Mouse (Mus musculus): ENCODE measurements at regions not wholly inside any gene's neighbourhood (a gene's known extent, or its start where the extent isn't known, plus 50 kb on each side); places are given as distances from the start of the nearest gene placed in this dataset.

- H3K4me3 ChIP-seq (ENCODE audit: low read depth, low read length): no peak overlapping the region
- 85% methylated on average over 2 of the region's 2 CpGs for WGBS
These were observed 463.7 kb upstream of the Fbxo33 start for GRCm38 (mm10) chr12:59683235-59683634.

GRCm38 (mm10) chr12:59663161-59663560, 443.6 kb upstream of the Fbxo33 start:
- H3K27ac ChIP-seq (replicated peaks; ENCODE audit: low read depth, low read length): no peak overlapping the region
- H3K9me3 ChIP-seq (replicated peaks; ENCODE audit: control insufficient read depth, low read length): no peaks in the 10 kb centered on the region
- DNase-seq (ENCODE audit: low spot score) (no peak), ATAC-seq (replicated peaks; ENCODE audit: insufficient number of reproducible peaks, low FRiP score, low TSS enrichment, low read depth) (no peak)
- H3K27me3 ChIP-seq (ENCODE audit: control insufficient read depth, insufficient read depth, low read length): no peaks in the 10 kb centered on the region
- no peak overlapping the region for H3K4me3 ChIP-seq (ENCODE audit: low read depth, low read length)
- no peak overlapping the region for H3K9ac ChIP-seq (replicated peaks; ENCODE audit: low read length)
- H3K36me3 ChIP-seq (replicated peaks; ENCODE audit: control insufficient read depth, insufficient read depth, low read depth, low read length): no peaks in the 10 kb centered on the region; the same call in 1 of the 2 replicates
- H3K4me1 ChIP-seq (ENCODE audit: control insufficient read depth, insufficient read depth, low read length): no peaks in the 10 kb centered on the region
- no peak overlapping the region for H3K4me2 ChIP-seq (ENCODE audit: low read depth, low read length)

More at GRCm38 (mm10) chr12:59683235-59683634, 463.7 kb upstream of the Fbxo33 start:
- Histone ChIP-seq H3K4me1 (ENCODE audit: control insufficient read depth, insufficient read depth, low read length) (no peaks in the 10 kb centered on the region), H3K9ac (replicated peaks; ENCODE audit: low read length) (no peak overlapping the region), H3K27ac (replicated peaks; ENCODE audit: low read depth, low read length) (no peak overlapping the region), H3K27me3 (ENCODE audit: control insufficient read depth, insufficient read depth, low read length) (no peaks in the 10 kb centered on the region), H3K4me2 (ENCODE audit: low read depth, low read length) (no peak overlapping the region), H3K36me3 (replicated peaks; ENCODE audit: control insufficient read depth, insufficient read depth, low read depth, low read length) (no peaks in the 10 kb centered on the region), H3K9me3 (replicated peaks; ENCODE audit: control insufficient read depth, low read length) (no peaks in the 10 kb centered on the region)
- no peak for ATAC-seq (replicated peaks; ENCODE audit: insufficient number of reproducible peaks, low FRiP score, low TSS enrichment, low read depth)
- no peak for DNase-seq (ENCODE audit: low spot score)

GRCm38 (mm10) chr12:59630678-59631077, 411.2 kb upstream of the Fbxo33 start:
- Histone ChIP-seq H3K4me3 (ENCODE audit: low read depth, low read length) (no peak overlapping the region), H3K27me3 (ENCODE audit: control insufficient read depth, insufficient read depth, low read length) (no peaks in the 10 kb centered on the region), H3K27ac (replicated peaks; ENCODE audit: low read depth, low read length) (no peak overlapping the region), H3K4me2 (ENCODE audit: low read depth, low read length) (no peak overlapping the region), H3K4me1 (ENCODE audit: control insufficient read depth, insufficient read depth, low read length) (no peaks in the 10 kb centered on the region), H3K36me3 (replicated peaks; ENCODE audit: control insufficient read depth, insufficient read depth, low read depth, low read length) (no peaks in the 10 kb centered on the region), H3K9ac (replicated peaks; ENCODE audit: low read length) (no peak overlapping the region), H3K9me3 (replicated peaks; ENCODE audit: control insufficient read depth, low read length) (no peaks in the 10 kb centered on the region)
- no peak for DNase-seq (ENCODE audit: low spot score)
- ATAC-seq (replicated peaks; ENCODE audit: insufficient number of reproducible peaks, low FRiP score, low TSS enrichment, low read depth): no peak
- WGBS: 58% methylated on average over 1 of the region's 1 CpGs

GRCm38 (mm10) chr12:59623147-59623546, 403.6 kb upstream of the Fbxo33 start:
- 85% methylated on average over 3 of the region's 3 CpGs for WGBS
- H3K4me1 ChIP-seq (ENCODE audit: control insufficient read depth, insufficient read depth, low read length): no peaks in the 10 kb centered on the region
- no peak for DNase-seq (ENCODE audit: low spot score)
- ATAC-seq (replicated peaks; ENCODE audit: insufficient number of reproducible peaks, low FRiP score, low TSS enrichment, low read depth): no peak
- no peaks in the 10 kb centered on the region for H3K27me3 ChIP-seq (ENCODE audit: control insufficient read depth, insufficient read depth, low read length)
- H3K4me2 ChIP-seq (ENCODE audit: low read depth, low read length): no peak overlapping the region
- no peaks in the 10 kb centered on the region for H3K36me3 ChIP-seq (replicated peaks; ENCODE audit: control insufficient read depth, insufficient read depth, low read depth, low read length)
- no peak overlapping the region for H3K9ac ChIP-seq (replicated peaks; ENCODE audit: low read length)
- no peak overlapping the region for H3K4me3 ChIP-seq (ENCODE audit: low read depth, low read length)
- no peak overlapping the region for H3K27ac ChIP-seq (replicated peaks; ENCODE audit: low read depth, low read length)
- no peaks in the 10 kb centered on the region for H3K9me3 ChIP-seq (replicated peaks; ENCODE audit: control insufficient read depth, low read length)

- H3K4me2 ChIP-seq (ENCODE audit: low read depth, low read length): no peak overlapping the region
- no peaks in the 10 kb centered on the region for H3K27me3 ChIP-seq (ENCODE audit: control insufficient read depth, insufficient read depth, low read length)
- no peak overlapping the region for H3K4me3 ChIP-seq (ENCODE audit: low read depth, low read length)
- no peak for ATAC-seq (replicated peaks; ENCODE audit: insufficient number of reproducible peaks, low FRiP score, low TSS enrichment, low read depth)
- 73% methylated on average over 2 of the region's 2 CpGs for WGBS
- no peaks in the 10 kb centered on the region for H3K36me3 ChIP-seq (replicated peaks; ENCODE audit: control insufficient read depth, insufficient read depth, low read depth, low read length)
- no peak overlapping the region for H3K9ac ChIP-seq (replicated peaks; ENCODE audit: low read length)
- H3K4me1 ChIP-seq (ENCODE audit: control insufficient read depth, insufficient read depth, low read length): no peaks in the 10 kb centered on the region
- no peak for DNase-seq (ENCODE audit: low spot score)
- H3K9me3 ChIP-seq (replicated peaks; ENCODE audit: control insufficient read depth, low read length): no peaks in the 10 kb centered on the region
- no peak overlapping the region for H3K27ac ChIP-seq (replicated peaks; ENCODE audit: low read depth, low read length)
These were observed 401.6 kb upstream of the Fbxo33 start for GRCm38 (mm10) chr12:59621132-59621531.

GRCm38 (mm10) chr12:59620340-59620739, 400.8 kb upstream of the Fbxo33 start:
- Histone ChIP-seq H3K4me3 (ENCODE audit: low read depth, low read length) (no peak overlapping the region), H3K36me3 (replicated peaks; ENCODE audit: control insufficient read depth, insufficient read depth, low read depth, low read length) (no peaks in the 10 kb centered on the region), H3K4me2 (ENCODE audit: low read depth, low read length) (no peak overlapping the region), H3K9me3 (replicated peaks; ENCODE audit: control insufficient read depth, low read length) (no peaks in the 10 kb centered on the region), H3K4me1 (ENCODE audit: control insufficient read depth, insufficient read depth, low read length) (no peaks in the 10 kb centered on the region), H3K9ac (replicated peaks; ENCODE audit: low read length) (no peak overlapping the region), H3K27ac (replicated peaks; ENCODE audit: low read depth, low read length) (no peak overlapping the region), H3K27me3 (ENCODE audit: control insufficient read depth, insufficient read depth, low read length) (no peaks in the 10 kb centered on the region)
- no peak for ATAC-seq (replicated peaks; ENCODE audit: insufficient number of reproducible peaks, low FRiP score, low TSS enrichment, low read depth)
- 87% methylated on average over 2 of the region's 2 CpGs for WGBS
- no peak for DNase-seq (ENCODE audit: low spot score)

- DNase-seq (ENCODE audit: low spot score) (no peak), ATAC-seq (replicated peaks; ENCODE audit: insufficient number of reproducible peaks, low FRiP score, low TSS enrichment, low read depth) (no peak)
- 75% methylated on average over 3 of the region's 3 CpGs for WGBS
- Histone ChIP-seq H3K36me3 (replicated peaks; ENCODE audit: control insufficient read depth, insufficient read depth, low read depth, low read length) (no peaks in the 10 kb centered on the region), H3K4me3 (ENCODE audit: low read depth, low read length) (no peak overlapping the region), H3K9me3 (replicated peaks; ENCODE audit: control insufficient read depth, low read length) (no peaks in the 10 kb centered on the region), H3K9ac (replicated peaks; ENCODE audit: low read length) (no peak overlapping the region), H3K27ac (replicated peaks; ENCODE audit: low read depth, low read length) (no peak overlapping the region), H3K4me1 (ENCODE audit: control insufficient read depth, insufficient read depth, low read length) (no peaks in the 10 kb centered on the region), H3K4me2 (ENCODE audit: low read depth, low read length) (no peak overlapping the region), H3K27me3 (ENCODE audit: control insufficient read depth, insufficient read depth, low read length) (no peaks in the 10 kb centered on the region)
These were observed 396.6 kb upstream of the Fbxo33 start for GRCm38 (mm10) chr12:59616075-59616474.

GRCm38 (mm10) chr12:59599785-59600184, 380.3 kb upstream of the Fbxo33 start:
- 84% methylated on average over 9 of the region's 9 CpGs for WGBS
- Histone ChIP-seq H3K9ac (replicated peaks; ENCODE audit: low read length) (no peak overlapping the region), H3K4me3 (ENCODE audit: low read depth, low read length) (no peak overlapping the region), H3K9me3 (replicated peaks; ENCODE audit: control insufficient read depth, low read length) (no peaks in the 10 kb centered on the region), H3K27ac (replicated peaks; ENCODE audit: low read depth, low read length) (no peak overlapping the region), H3K36me3 (replicated peaks; ENCODE audit: control insufficient read depth, insufficient read depth, low read depth, low read length) (no peaks in the 10 kb centered on the region), H3K4me1 (ENCODE audit: control insufficient read depth, insufficient read depth, low read length) (no peaks in the 10 kb centered on the region), H3K4me2 (ENCODE audit: low read depth, low read length) (no peak overlapping the region), H3K27me3 (ENCODE audit: control insufficient read depth, insufficient read depth, low read length) (no peaks in the 10 kb centered on the region)
- no peak for DNase-seq (ENCODE audit: low spot score)
- no peak for ATAC-seq (replicated peaks; ENCODE audit: insufficient number of reproducible peaks, low FRiP score, low TSS enrichment, low read depth)

Measured in embryonic facial prominence, embryonic 11.5 days (tissue).